Mouse (Mus musculus): Measurements from ENCODE around the gene Glra1. TPM values are rescaled to one million over a fixed set of nuclear protein-coding genes. Genes with fewer than 3 reads are reported as not detected.
A peak's percentile ranks its signal among the peaks of the same experiment; 100 is the strongest.

Gene Glra1
- total and polyA plus RNA-seq, 3 experiments, result not detected

- Histone ChIP-seq H3K27ac (no peak overlapping the region), H3K4me1 (ENCODE audit: control insufficient read depth, insufficient read depth, low read length) (no peaks in the 10 kb centered on the region), H3K9ac (ENCODE audit: low read depth, low read length) (no peak overlapping the region), H3K27me3 (ENCODE audit: control insufficient read depth, insufficient read depth, low read length) (no peaks in the 10 kb centered on the region), H3K4me3 (no peak overlapping the region), H3K79me2 (replicated peaks; ENCODE audit: control insufficient read depth, insufficient read depth, low read length) (no peaks in the 10 kb centered on the region), H3K36me3 (ENCODE audit: control insufficient read depth, insufficient read depth, low read length) (no peaks in the 10 kb centered on the region)
- WGBS, result 42% methylated on average over 5 of the region's 5 CpGs
- peak in 1 of 2 experiments; percentile 10 for DNase-seq
- no peak for TF ChIP-seq CTCF (IDR thresholded peaks at IDR 0.05)
- no peak for TF ChIP-seq POLR2A (IDR thresholded peaks at IDR 0.05; ENCODE audit: insufficient read depth, low read depth, low read length)
- intact Hi-C loops (cut with DNase I), result no loop called here
These were observed 74.6 kb downstream of the Glra1 start for GRCm38 (mm10) chr11:55533378-55533777.

- no peaks in the 10 kb centered on the region for H3K79me2 ChIP-seq (replicated peaks; ENCODE audit: control insufficient read depth, insufficient read depth, low read length)
- intact Hi-C loops (cut with DNase I), result no loop called here
- no peaks in the 10 kb centered on the region for H3K27me3 ChIP-seq (ENCODE audit: control insufficient read depth, insufficient read depth, low read length)
- 69% methylated on average over 7 of the region's 7 CpGs for WGBS
- no peak overlapping the region for H3K4me3 ChIP-seq
- H3K27ac ChIP-seq, result no peak overlapping the region
- H3K9ac ChIP-seq (ENCODE audit: low read depth, low read length), result no peak overlapping the region
- H3K36me3 ChIP-seq (ENCODE audit: control insufficient read depth, insufficient read depth, low read length), result no peaks in the 10 kb centered on the region
- no peak for DNase-seq
- H3K4me1 ChIP-seq (ENCODE audit: control insufficient read depth, insufficient read depth, low read length), result no peaks in the 10 kb centered on the region
- TF ChIP-seq EP300 (IDR thresholded peaks at IDR 0.05; ENCODE audit: insufficient read depth, low read depth, low read length), result no peak
- TF ChIP-seq POLR2A (IDR thresholded peaks at IDR 0.05; ENCODE audit: insufficient read depth, low read depth, low read length), result no peak
- no peak for TF ChIP-seq CTCF (IDR thresholded peaks at IDR 0.05)
These were observed 77.3 kb downstream of the Glra1 start for GRCm38 (mm10) chr11:55530741-55531140.

- peak; percentile 51 to 64 for DNase-seq
- intact Hi-C loops (cut with DNase I), result loop anchor here (1.0 to 2.0 kb wide), 2 partner anchors 472 to 589 kb away; no protein-coding TSS in a partner anchor
- no peak for TF ChIP-seq POLR2A (IDR thresholded peaks at IDR 0.05; ENCODE audit: insufficient read depth, low read depth, low read length)
- 0 out of 2 replicates have a peak, but pooled peaks have one; percentile 67 for TF ChIP-seq EP300 (IDR thresholded peaks at IDR 0.05; ENCODE audit: insufficient read depth, low read depth, low read length)
- H3K4me3 ChIP-seq, result no peak overlapping the region
- no peaks in the 10 kb centered on the region for H3K79me2 ChIP-seq (replicated peaks; ENCODE audit: control insufficient read depth, insufficient read depth, low read length)
- 3% methylated on average over 9 of the region's 9 CpGs for WGBS
- H3K27ac ChIP-seq, result no peak overlapping the region
- no peak overlapping the region for H3K9ac ChIP-seq (ENCODE audit: low read depth, low read length)
- H3K27me3 ChIP-seq (ENCODE audit: control insufficient read depth, insufficient read depth, low read length), result no peaks in the 10 kb centered on the region
- H3K4me1 ChIP-seq (ENCODE audit: control insufficient read depth, insufficient read depth, low read length), result no peaks in the 10 kb centered on the region
- H3K36me3 ChIP-seq (ENCODE audit: control insufficient read depth, insufficient read depth, low read length), result no peaks in the 10 kb centered on the region
These were observed 89.0 kb downstream of the Glra1 start for GRCm38 (mm10) chr11:55518806-55519674.

- H3K27ac ChIP-seq, result no peak overlapping the region
- no peak for DNase-seq
- no peaks in the 10 kb centered on the region for H3K4me1 ChIP-seq (ENCODE audit: control insufficient read depth, insufficient read depth, low read length)
- TF ChIP-seq POLR2A (IDR thresholded peaks at IDR 0.05; ENCODE audit: insufficient read depth, low read depth, low read length) (no peak), EP300 (IDR thresholded peaks at IDR 0.05; ENCODE audit: insufficient read depth, low read depth, low read length) (no peak), CTCF (IDR thresholded peaks at IDR 0.05) (no peak)
- intact Hi-C loops (cut with DNase I), result loop anchor here (1.0 to 2.0 kb wide), 2 partner anchors 473 to 591 kb away; no protein-coding TSS in a partner anchor
- H3K4me3 ChIP-seq, result no peak overlapping the region
- H3K27me3 ChIP-seq (ENCODE audit: control insufficient read depth, insufficient read depth, low read length), result no peaks in the 10 kb centered on the region
- H3K36me3 ChIP-seq (ENCODE audit: control insufficient read depth, insufficient read depth, low read length), result no peaks in the 10 kb centered on the region
- no peak overlapping the region for H3K9ac ChIP-seq (ENCODE audit: low read depth, low read length)
- no peaks in the 10 kb centered on the region for H3K79me2 ChIP-seq (replicated peaks; ENCODE audit: control insufficient read depth, insufficient read depth, low read length)
- 67% methylated on average over 5 of the region's 5 CpGs for WGBS
These were observed 90.3 kb downstream of the Glra1 start for GRCm38 (mm10) chr11:55517666-55518065.

- H3K27me3 ChIP-seq (ENCODE audit: control insufficient read depth, insufficient read depth, low read length), result no peaks in the 10 kb centered on the region
- no peaks in the 10 kb centered on the region for H3K36me3 ChIP-seq (ENCODE audit: control insufficient read depth, insufficient read depth, low read length)
- 56% methylated on average over 5 of the region's 5 CpGs for WGBS
- intact Hi-C loops (cut with DNase I), result no loop called here
- no peaks in the 10 kb centered on the region for H3K79me2 ChIP-seq (replicated peaks; ENCODE audit: control insufficient read depth, insufficient read depth, low read length)
- no peaks in the 10 kb centered on the region for H3K4me1 ChIP-seq (ENCODE audit: control insufficient read depth, insufficient read depth, low read length)
- no peak overlapping the region for H3K27ac ChIP-seq
- no peak overlapping the region for H3K4me3 ChIP-seq
- H3K9ac ChIP-seq (ENCODE audit: low read depth, low read length), result no peak overlapping the region
- TF ChIP-seq EP300 (IDR thresholded peaks at IDR 0.05; ENCODE audit: insufficient read depth, low read depth, low read length) (no peak), POLR2A (IDR thresholded peaks at IDR 0.05; ENCODE audit: insufficient read depth, low read depth, low read length) (no peak), CTCF (IDR thresholded peaks at IDR 0.05) (peak; percentile 22; the same call in 1 of the 2 replicates)
- no peak for DNase-seq
These were observed 96.6 kb downstream of the Glra1 start for GRCm38 (mm10) chr11:55511374-55511773.

GRCm38 (mm10) chr11:55505485-55505884, 102.5 kb downstream of the Glra1 start:
- intact Hi-C loops (cut with DNase I), result no loop called here
- peaks cover 3% of the 10 kb centered on the region; the same call in 1 of the 2 replicates for H3K36me3 ChIP-seq (ENCODE audit: control insufficient read depth, insufficient read depth, low read length)
- WGBS, result 77% methylated on average over 3 of the region's 3 CpGs
- H3K9ac ChIP-seq (ENCODE audit: low read depth, low read length), result no peak overlapping the region
- no peak overlapping the region for H3K4me3 ChIP-seq
- H3K27ac ChIP-seq, result no peak overlapping the region
- no peaks in the 10 kb centered on the region for H3K79me2 ChIP-seq (replicated peaks; ENCODE audit: control insufficient read depth, insufficient read depth, low read length)
- no peaks in the 10 kb centered on the region for H3K4me1 ChIP-seq (ENCODE audit: control insufficient read depth, insufficient read depth, low read length)
- TF ChIP-seq CTCF (IDR thresholded peaks at IDR 0.05) (no peak), EP300 (IDR thresholded peaks at IDR 0.05; ENCODE audit: insufficient read depth, low read depth, low read length) (no peak)
- DNase-seq, result no peak
- H3K27me3 ChIP-seq (ENCODE audit: control insufficient read depth, insufficient read depth, low read length), result no peaks in the 10 kb centered on the region
